Mouse (Mus musculus) kidney, adult 2 months (tissue): ENCODE data around the gene Pgpep1l. TPM values are rescaled to one million over a fixed set of nuclear protein-coding genes. Genes with fewer than 3 reads are reported as not detected.

Experiments
- DNase-seq: peaks from one replicate; pipeline ENCODE4 v3.0.0; 2021
- H3K27ac ChIP-seq: fragments of 200-500 bp; 2 replicates; pipeline ENCODE4 v1.5.1; 2012; ENCODE audit warnings: low read depth, low read length, control low read depth, inconsistent platforms; ENCODE audit not compliant: insufficient read depth
- H3K27me3 ChIP-seq: fragments of 200-500 bp; replicated peaks from 2 replicates; pipeline ENCODE4 v1.6.1; 2012; ENCODE audit warnings: mild to moderate bottlenecking, moderate library complexity, low read length, inconsistent platforms; ENCODE audit not compliant: control insufficient read depth, insufficient read depth
- H3K36me3 ChIP-seq: fragments of 200-500 bp; 2 replicates; pipeline ENCODE4 v1.6.1; 2012; ENCODE audit warnings: mild to moderate bottlenecking, moderate library complexity, low read length, inconsistent platforms; ENCODE audit not compliant: control insufficient read depth, insufficient read depth
- H3K4me1 ChIP-seq: fragments of 200-500 bp; 2 replicates; pipeline ENCODE4 v1.6.1; 2011; ENCODE audit warnings: low read length; ENCODE audit not compliant: control insufficient read depth, insufficient read depth
- H3K4me3 ChIP-seq: fragments of 200-500 bp; 2 replicates; pipeline ENCODE4 v1.5.1; 2011; ENCODE audit warnings: mild to moderate bottlenecking, low read depth, low read length, control low read depth; ENCODE audit not compliant: insufficient read depth
- CTCF ChIP-seq: fragments of 200-500 bp; conservative IDR thresholded peaks from 2 replicates; pipeline ENCODE4 v1.5.1; 2011; ENCODE audit warnings: low read depth, mild to moderate bottlenecking, control low read depth, low read length, moderate library complexity, mixed read lengths; ENCODE audit not compliant: insufficient read depth, insufficient read length
- POLR2A ChIP-seq: fragments of 200-500 bp; IDR thresholded peaks from one replicate; pipeline ENCODE4 v1.6.1; 2011; ENCODE audit warnings: low read depth, low read length, control low read depth
- WGBS: fragments of 180-500 bp; shearing (Covaris S2); methylation state at CpG from one replicate; pipeline ENCODE4 v1.1.7; 2018; 5-methylcytosine and 5-hydroxymethylcytosine counted together
- polyA plus RNA-seq: library from polyadenylated mRNA; depleted of rRNA; stranded (reverse); fragments of >200 nt; gene quantifications from 2 replicates; pipeline ENCODE4 v1.2.3, GENCODE M21; 2012

Gene Pgpep1l
- polyA plus RNA-seq, 1 experiment = 1.1 TPM

GRCm38 (mm10) chr7:68227621-68228020 is 36.4 kb downstream of the Pgpep1l start:
- 78% methylated on average over 4 of the region's 4 CpGs for WGBS
- Histone ChIP-seq H3K27ac (no peak overlapping the region), H3K36me3 (peaks cover 6% of the 10 kb centered on the region), H3K27me3 (no peaks in the 10 kb centered on the region), H3K4me1 (0 out of 2 replicates have a peak, but pooled peaks cover 3% of the 10 kb centered on the region), H3K4me3 (no peak overlapping the region)
- TF ChIP-seq CTCF = no peak
- TF ChIP-seq POLR2A = no peak
- DNase-seq = no peak

- 0 out of 2 replicates have a peak, but pooled peaks cover 3% of the 10 kb centered on the region for H3K4me1 ChIP-seq
- no peak for DNase-seq
- H3K27me3 ChIP-seq = no peaks in the 10 kb centered on the region
- H3K36me3 ChIP-seq = peaks cover 6% of the 10 kb centered on the region
- TF ChIP-seq CTCF (no peak), POLR2A (no peak)
- no peak overlapping the region for H3K4me3 ChIP-seq
- 89% methylated on average over 11 of the region's 11 CpGs for WGBS
- H3K27ac ChIP-seq = no peak overlapping the region
These were observed 37.0 kb downstream of the Pgpep1l start for GRCm38 (mm10) chr7:68227021-68227420.

- Histone ChIP-seq H3K27ac (no peak overlapping the region), H3K4me3 (no peak overlapping the region), H3K4me1 (0 out of 2 replicates have a peak, but pooled peaks cover 3% of the 10 kb centered on the region), H3K36me3 (peaks cover 6% of the 10 kb centered on the region), H3K27me3 (no peaks in the 10 kb centered on the region)
- no peak for DNase-seq
- no peak for TF ChIP-seq CTCF
- TF ChIP-seq POLR2A = no peak
- WGBS = 64% methylated on average over 9 of the region's 9 CpGs
These were observed 38.5 kb downstream of the Pgpep1l start for GRCm38 (mm10) chr7:68225427-68226054.

GRCm38 (mm10) chr7:68224006-68224405 is 40.0 kb downstream of the Pgpep1l start:
- H3K36me3 ChIP-seq = peaks cover 6% of the 10 kb centered on the region
- TF ChIP-seq POLR2A = no peak
- TF ChIP-seq CTCF = no peak
- peak overlapping the region; percentile 54; the same call in 1 of the 2 replicates for H3K27ac ChIP-seq
- no peaks in the 10 kb centered on the region for H3K27me3 ChIP-seq
- H3K4me1 ChIP-seq = 0 out of 2 replicates have a peak, but pooled peaks cover 3% of the 10 kb centered on the region
- WGBS = 86% methylated on average over 5 of the region's 5 CpGs
- no peak for DNase-seq
- no peak overlapping the region for H3K4me3 ChIP-seq

GRCm38 (mm10) chr7:68223356-68223808 is 40.7 kb downstream of the Pgpep1l start:
- Histone ChIP-seq H3K27ac (peak overlapping the region; percentile 54), H3K4me1 (0 out of 2 replicates have a peak, but pooled peaks cover 3% of the 10 kb centered on the region), H3K27me3 (no peaks in the 10 kb centered on the region), H3K36me3 (peaks cover 6% of the 10 kb centered on the region), H3K4me3 (no peak overlapping the region)
- DNase-seq = peak; percentile 81
- 39% methylated on average over 13 of the region's 13 CpGs for WGBS
- TF ChIP-seq POLR2A (no peak), CTCF (no peak)

- WGBS = 62% methylated on average over 9 of the region's 9 CpGs
- no peak overlapping the region for H3K27ac ChIP-seq
- H3K27me3 ChIP-seq = no peaks in the 10 kb centered on the region
- TF ChIP-seq POLR2A (no peak), CTCF (no peak)
- no peak overlapping the region for H3K4me3 ChIP-seq
- peaks cover 4% of the 10 kb centered on the region; the same call in 1 of the 2 replicates for H3K36me3 ChIP-seq
- DNase-seq = peak; percentile 25
- H3K4me1 ChIP-seq = 0 out of 2 replicates have a peak, but pooled peaks cover 3% of the 10 kb centered on the region
These were observed 42.3 kb downstream of the Pgpep1l start for GRCm38 (mm10) chr7:68221677-68222230.

- Histone ChIP-seq H3K4me1 (0 out of 2 replicates have a peak, but pooled peaks cover 3% of the 10 kb centered on the region), H3K36me3 (no peaks in the 10 kb centered on the region; the same call in 1 of the 2 replicates), H3K27me3 (no peaks in the 10 kb centered on the region), H3K4me3 (no peak overlapping the region), H3K27ac (no peak overlapping the region)
- no peak for DNase-seq
- TF ChIP-seq POLR2A (no peak), CTCF (no peak)
- 88% methylated on average over 11 of the region's 11 CpGs for WGBS
These were observed 45.2 kb downstream of the Pgpep1l start for GRCm38 (mm10) chr7:68218879-68219278.
